Mouse (Mus musculus) liver, postnatal 0 days (tissue): ENCODE results near the gene Flt1.
A peak's percentile ranks its signal among the peaks of the same experiment; 100 is the strongest.

ENCODE experiments used
- CTCF ChIP-seq: sonication (generic); IDR thresholded peaks from 2 replicates; pipeline ENCODE4 v1.5.1; 2016; ENCODE audit warnings: antibody characterized with exemption, low read depth
- EP300 ChIP-seq: IDR thresholded peaks from 2 replicates; pipeline ENCODE4 v1.6.1; 2016; ENCODE audit warnings: antibody characterized with exemption, low read depth, mild to moderate bottlenecking

GRCm38 (mm10) chr5:147545731-147546241, 180.0 kb downstream of the Flt1 start:
- TF ChIP-seq CTCF (peak; percentile 72), EP300 (peak; percentile 83)
